17 mouse cellular contexts compared by ENCODE assay signal in the genomic region with DNA sequence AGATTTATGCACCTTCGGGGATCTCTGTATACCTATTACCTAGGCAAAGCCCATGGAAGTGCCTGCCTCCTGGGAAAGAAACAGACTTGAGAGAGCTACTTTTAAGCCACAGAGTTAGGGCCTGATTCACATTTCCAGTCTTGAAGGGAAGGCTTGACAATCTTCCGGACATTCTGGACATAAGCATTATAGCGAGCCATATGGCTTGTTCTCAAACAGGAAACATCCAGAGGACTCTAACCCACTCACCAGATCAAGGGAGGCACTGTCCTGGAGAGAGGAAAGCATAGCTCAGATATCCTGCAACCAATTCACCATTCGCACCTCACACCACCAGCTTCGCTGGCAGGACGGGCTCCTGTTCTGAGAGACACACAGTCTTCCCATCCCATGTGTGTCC.
"Had no signal": no experiment of that assay in that cellular context is flagged by ENCODE, and none has a peak within 500 bp of the region (broad histone marks: within the 10 kb centered on the region; RNA-seq: fewer than 3 reads in every experiment).

No protein-coding gene starts in this region.

- ATAC-seq: liver, postnatal 0 days; lung, postnatal 0 days; midbrain, embryonic 13.5 days; midbrain, embryonic 15.5 days had no signal

- H3K27ac ChIP-seq: lung, embryonic 15.5 days; macrophage; midbrain, embryonic 13.5 days; midbrain, embryonic 15.5 days; neural tube, embryonic 12.5 days had no signal

- DNase-seq: liver, postnatal 0 days; lung, adult 2 months; lung, postnatal 14 days; lung, postnatal 36 days; retina, postnatal 1 day; right cerebral cortex, postnatal 14 days; spleen, adult 18-20 months; thymus, adult 18-20 months; thymus, postnatal 14 days; thymus, postnatal 36 days had no signal

- H3K4me3 ChIP-seq: lung, embryonic 15.5 days; megakaryocyte, embryonic 14.5 days; midbrain, embryonic 13.5 days; midbrain, embryonic 15.5 days; neural tube, embryonic 12.5 days had no signal
